Mouse (Mus musculus) limb, embryonic 11.5 days (tissue): ENCODE data around the gene Tars2. TPM values are rescaled to one million over a fixed set of nuclear protein-coding genes. Genes with fewer than 3 reads are reported as not detected.

Source experiments
- ATAC-seq: fragments of 200-750 bp; cut with Nextera tagmentation; 2 replicates; pipeline ENCODE4 v1.8.0; 2017; ENCODE audit warnings: low read depth; ENCODE audit not compliant: insufficient number of reproducible peaks, low FRiP score, low TSS enrichment
- DNase-seq: peaks from one replicate; pipeline ENCODE4 v3.0.0-alpha.2; 2015; ENCODE audit warnings: low spot score
- H3K27ac ChIP-seq: fragments of 300-500 bp; sonication (generic); replicated peaks from 2 replicates; pipeline ENCODE4 v1.5.1; 2014; ENCODE audit warnings: low read depth, mild to moderate bottlenecking, low read length
- H3K27me3 ChIP-seq: fragments of 300-500 bp; sonication (generic); 2 replicates; pipeline ENCODE4 v1.6.1; 2014; ENCODE audit warnings: mild to moderate bottlenecking, low read length, mixed read lengths; ENCODE audit not compliant: control insufficient read depth, insufficient read depth
- H3K36me3 ChIP-seq: fragments of 300-500 bp; sonication (generic); 2 replicates; pipeline ENCODE4 v1.6.1; 2014; ENCODE audit warnings: mild to moderate bottlenecking, low read length, moderate library complexity, mixed read lengths; ENCODE audit not compliant: control insufficient read depth, insufficient read depth
- H3K4me1 ChIP-seq: fragments of 300-500 bp; sonication (generic); 2 replicates; pipeline ENCODE4 v1.6.1; 2014; ENCODE audit warnings: low read length, mixed read lengths; ENCODE audit not compliant: control insufficient read depth, insufficient read depth
- H3K4me2 ChIP-seq: fragments of 300-500 bp; sonication (generic); 2 replicates; pipeline ENCODE4 v1.6.1; 2014; ENCODE audit warnings: low read depth, mild to moderate bottlenecking, moderate library complexity; ENCODE audit not compliant: severe bottlenecking
- H3K4me3 ChIP-seq: fragments of 300-500 bp; sonication (generic); 2 replicates; pipeline ENCODE4 v1.5.1; 2014; ENCODE audit warnings: low read depth, low read length
- H3K9ac ChIP-seq: fragments of 300-500 bp; sonication (generic); 2 replicates; pipeline ENCODE4 v1.6.1; 2014; ENCODE audit warnings: mild to moderate bottlenecking, low read length
- H3K9me3 ChIP-seq: fragments of 300-500 bp; sonication (generic); 2 replicates; pipeline ENCODE4 v1.6.1; 2016; ENCODE audit warnings: low read length; ENCODE audit not compliant: control insufficient read depth
- WGBS: fragments of 180-500 bp; shearing (Covaris S2); extraction: QIAGEN DNeasy Blood & Tissue Kit; methylation state at CpG from one replicate; pipeline ENCODE4 v1.1.7; 2014; 5-methylcytosine and 5-hydroxymethylcytosine counted together
- polyA plus RNA-seq: library from polyadenylated mRNA; unstranded; fragments of >200 nt; fragmentation: Nextera tagmentation; extraction: Ambion mirVana; gene quantifications from 2 replicates; pipeline ENCODE4 v1.2.1, GENCODE M21; 2014

Tars2 gene
- polyA plus RNA-seq, 1 experiment from 2014 or later: 64.1 TPM

DNA sequence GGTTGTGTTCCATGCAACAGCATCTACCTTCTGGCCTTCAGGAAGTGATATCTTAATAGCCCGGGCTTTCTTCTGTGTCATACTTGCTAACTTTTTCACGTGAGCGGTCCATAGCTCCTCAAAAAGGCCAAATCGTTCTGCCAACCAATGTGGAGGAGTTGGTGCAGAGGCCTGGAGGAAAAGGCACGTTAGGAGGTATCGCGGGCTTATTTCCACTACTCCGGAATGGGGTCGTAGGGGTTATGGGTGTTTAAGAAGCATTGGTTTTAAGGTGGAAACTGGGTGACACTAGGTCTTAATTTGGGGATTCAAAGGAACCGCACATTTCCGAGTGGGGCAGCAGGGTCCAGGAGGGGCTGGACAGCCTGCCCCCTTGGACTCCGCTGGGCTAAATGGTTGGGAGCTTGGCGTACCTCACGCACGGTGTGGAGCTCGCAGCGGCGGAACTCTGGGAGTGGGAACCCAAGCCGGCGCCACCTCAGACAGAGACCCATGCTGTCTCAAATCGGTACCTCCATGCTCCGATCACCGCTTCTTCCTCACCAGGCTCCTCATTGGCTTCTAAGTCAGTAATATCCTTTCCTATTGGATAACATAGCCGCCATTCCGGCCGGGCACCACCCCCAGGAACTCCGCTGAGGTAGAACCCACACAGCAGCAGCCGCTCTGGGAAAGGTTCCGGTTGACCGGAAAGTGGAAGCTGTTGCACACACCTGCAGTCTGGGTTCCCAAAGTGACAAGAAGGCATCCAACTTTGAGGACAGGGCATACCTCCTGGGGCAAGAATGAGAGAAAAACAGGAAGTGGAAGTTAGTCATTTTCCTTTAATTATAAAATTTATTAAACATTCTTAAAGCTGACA lies 5.4 kb downstream of the Tars2 start:
- Histone ChIP-seq H3K4me3 (peak overlapping the region; percentile 58), H3K36me3 (peaks cover 7% of the 10 kb centered on the region; the same call in 1 of the 2 replicates), H3K27ac (peak overlapping the region; percentile 9; the same call in 1 of the 2 replicates), H3K9ac (peak overlapping the region; percentile 79), H3K9me3 (no peaks in the 10 kb centered on the region), H3K4me2 (peak overlapping the region; percentile 45), H3K27me3 (no peaks in the 10 kb centered on the region), H3K4me1 (no peaks in the 10 kb centered on the region)
- DNase-seq (peak; percentile 92), ATAC-seq (peak; percentile 98)
- WGBS: under 1% methylated on average over 30 of the region's 30 CpGs

DNA sequence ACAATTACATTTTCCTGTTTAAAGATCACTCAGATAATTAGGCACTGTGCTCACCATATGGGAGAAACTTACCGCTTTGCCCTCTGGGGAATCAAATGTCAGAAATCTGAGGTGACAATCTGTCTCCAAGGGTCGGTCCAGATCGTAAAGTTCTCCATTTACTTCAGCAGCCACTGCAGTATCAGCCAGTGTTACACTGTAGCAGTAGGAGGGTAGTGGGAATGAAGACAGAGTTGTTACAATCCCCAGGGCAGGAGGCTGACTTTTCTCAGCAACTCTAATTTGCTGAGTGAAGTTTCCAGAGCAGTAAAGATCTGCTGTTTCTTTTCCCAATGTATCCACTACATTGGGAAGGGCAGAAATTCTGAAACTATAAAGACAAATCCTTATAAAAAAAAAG lies 7.1 kb downstream of the Tars2 start:
- DNase-seq (no peak), ATAC-seq (no peak)
- Histone ChIP-seq H3K27me3 (no peaks in the 10 kb centered on the region), H3K4me3 (no peak overlapping the region), H3K27ac (no peak overlapping the region), H3K36me3 (peaks cover 14% of the 10 kb centered on the region), H3K4me2 (no peak overlapping the region), H3K4me1 (no peaks in the 10 kb centered on the region), H3K9me3 (no peaks in the 10 kb centered on the region), H3K9ac (no peak overlapping the region)
- 70% methylated on average over 3 of the region's 3 CpGs for WGBS

DNA sequence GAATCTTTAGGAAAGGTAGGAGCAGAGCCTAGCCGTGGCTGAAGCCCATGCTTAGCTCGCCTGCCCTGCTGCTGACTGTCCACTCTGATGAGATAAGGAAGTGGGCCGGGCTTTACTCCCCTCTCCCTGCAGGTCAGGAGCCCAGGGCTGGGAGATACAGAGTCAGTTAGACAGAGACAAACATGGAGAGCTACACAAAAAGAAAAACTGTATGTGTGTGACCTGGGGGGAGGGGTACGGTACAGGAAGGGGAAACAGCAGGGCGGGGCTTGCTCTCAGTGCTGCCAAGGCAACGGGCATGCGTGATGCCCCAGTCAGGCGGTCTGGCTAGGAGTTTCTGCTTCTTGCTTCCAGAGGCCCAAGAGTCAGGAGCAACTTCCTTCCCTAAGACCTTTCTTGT lies 19.6 kb downstream of the Tars2 start:
- Histone ChIP-seq H3K4me1 (0 out of 2 replicates have a peak, but pooled peaks cover 2% of the 10 kb centered on the region), H3K27ac (no peak overlapping the region), H3K36me3 (peaks cover 22% of the 10 kb centered on the region; the same call in 1 of the 2 replicates), H3K9ac (no peak overlapping the region), H3K4me2 (no peak overlapping the region), H3K9me3 (no peaks in the 10 kb centered on the region), H3K4me3 (no peak overlapping the region), H3K27me3 (no peaks in the 10 kb centered on the region)
- 70% methylated on average over 8 of the region's 8 CpGs for WGBS
- ATAC-seq (no peak), DNase-seq (no peak)

- Histone ChIP-seq H3K27me3 (no peaks in the 10 kb centered on the region), H3K27ac (no peak within 1 kb of the TSS), H3K4me2 (no peak within 1 kb of the TSS), H3K36me3 (peaks cover 24% of the 10 kb centered on the region; the same call in 1 of the 2 replicates), H3K9ac (no peak within 1 kb of the TSS; the same call in 1 of the 2 replicates), H3K9me3 (no peaks in the 10 kb centered on the region), H3K4me1 (0 out of 2 replicates have a peak, but pooled peaks cover 2% of the 10 kb centered on the region), H3K4me3 (no peak within 1 kb of the TSS)
- ATAC-seq (no peak), DNase-seq (no peak)
- WGBS: 77% methylated on average over 7 of the region's 7 CpGs
Observed at GRCm38 (mm10) chr3:95739353-95740104, 20.5 kb downstream of the Tars2 start, which contains the start of gene Ecm1. TSS of gene Ecm1 (minus strand) at chr3:95739569.

DNA sequence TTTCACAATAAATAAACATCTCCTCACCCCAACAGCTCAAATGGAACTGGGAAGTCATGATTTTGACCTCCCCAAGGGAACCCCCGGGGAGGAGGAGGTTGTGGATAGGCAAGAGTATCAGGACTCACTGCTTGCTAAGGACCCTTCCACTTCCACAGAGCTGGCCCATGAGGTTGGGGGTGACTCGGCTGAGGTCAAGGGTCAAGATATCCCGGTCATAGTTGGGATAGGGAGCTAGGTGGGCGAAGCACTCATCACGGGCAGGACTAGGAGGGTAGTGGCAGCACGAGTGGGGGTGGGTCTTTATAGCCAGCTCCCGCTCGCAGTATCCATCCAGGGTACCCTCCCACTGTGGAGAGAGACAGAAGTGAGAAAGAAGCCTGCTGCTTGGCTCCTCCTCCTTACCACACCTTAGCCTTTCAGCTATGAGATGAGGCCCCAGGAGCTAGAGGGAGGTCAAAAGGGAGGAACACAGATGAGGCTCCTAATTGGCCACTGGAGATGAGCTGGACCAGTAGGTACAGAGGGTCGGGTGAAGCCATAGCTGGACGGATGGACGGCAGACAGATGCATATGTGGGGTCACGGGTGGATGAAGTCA lies 24.8 kb downstream of the Tars2 start:
- ATAC-seq (no peak), DNase-seq (no peak)
- 80% methylated on average over 12 of the region's 12 CpGs for WGBS
- no peak overlapping the region for H3K27ac ChIP-seq
- no peaks in the 10 kb centered on the region for H3K27me3 ChIP-seq
- peaks cover 13% of the 10 kb centered on the region; the same call in 1 of the 2 replicates for H3K36me3 ChIP-seq
- no peaks in the 10 kb centered on the region for H3K4me1 ChIP-seq
- no peak overlapping the region for H3K9ac ChIP-seq
- no peak overlapping the region for H3K4me3 ChIP-seq
- H3K9me3 ChIP-seq: no peaks in the 10 kb centered on the region
- H3K4me2 ChIP-seq: no peak overlapping the region

DNA sequence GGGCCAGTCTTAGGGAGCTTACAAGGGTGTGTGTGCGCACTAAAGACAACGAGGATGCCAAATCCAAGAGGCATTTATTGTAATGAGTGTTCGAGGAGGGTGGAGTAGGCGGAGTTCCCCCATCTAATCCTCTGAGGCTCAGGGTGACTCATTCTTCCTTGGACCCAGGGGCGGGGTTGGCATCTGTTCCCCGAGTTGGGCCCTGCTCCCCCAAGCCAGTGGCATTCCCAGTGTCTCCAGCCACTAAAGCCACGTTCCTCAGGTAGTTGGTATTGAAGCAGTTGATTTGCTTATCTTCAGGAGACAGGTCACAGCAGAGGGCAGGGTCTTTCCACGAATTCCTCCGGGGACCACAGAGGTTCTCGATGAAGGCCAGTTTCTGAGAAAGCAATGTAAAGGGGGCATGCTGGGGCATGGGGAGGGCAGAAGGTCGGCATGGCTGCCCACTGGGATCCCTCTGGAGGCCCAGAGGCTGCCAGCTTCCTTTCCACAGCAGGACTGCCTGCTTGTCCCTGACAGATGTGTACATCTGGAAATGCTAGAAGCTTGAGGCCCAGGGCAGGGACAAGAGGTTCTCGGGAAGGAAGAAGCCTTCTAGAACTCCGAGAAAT lies 25.8 kb downstream of the Tars2 start:
- ATAC-seq (no peak), DNase-seq (no peak)
- peaks cover 12% of the 10 kb centered on the region; the same call in 1 of the 2 replicates for H3K36me3 ChIP-seq
- H3K9ac ChIP-seq: no peak overlapping the region
- no peaks in the 10 kb centered on the region for H3K9me3 ChIP-seq
- H3K4me3 ChIP-seq: no peak overlapping the region
- H3K4me1 ChIP-seq: no peaks in the 10 kb centered on the region
- 84% methylated on average over 13 of the region's 13 CpGs for WGBS
- H3K27me3 ChIP-seq: no peaks in the 10 kb centered on the region
- no peak overlapping the region for H3K4me2 ChIP-seq
- no peak overlapping the region for H3K27ac ChIP-seq

GRCm38 (mm10) chr3:95732744-95733521 lies 27.1 kb downstream of the Tars2 start:
- no peaks in the 10 kb centered on the region for H3K4me1 ChIP-seq
- no peaks in the 10 kb centered on the region for H3K9me3 ChIP-seq
- 87% methylated on average over 11 of the region's 11 CpGs for WGBS
- DNase-seq (no peak), ATAC-seq (no peak)
- no peaks in the 10 kb centered on the region for H3K27me3 ChIP-seq
- H3K4me2 ChIP-seq: no peak overlapping the region
- no peak overlapping the region for H3K4me3 ChIP-seq
- H3K27ac ChIP-seq: no peak overlapping the region
- H3K36me3 ChIP-seq: peaks cover 8% of the 10 kb centered on the region; the same call in 1 of the 2 replicates
- H3K9ac ChIP-seq: no peak overlapping the region
